Mouse (Mus musculus): ENCODE measurements at regions not wholly inside any gene's neighbourhood (a gene's known extent, or its start where the extent isn't known, plus 50 kb on each side); places are given as distances from the start of the nearest gene placed in this dataset.

DNA sequence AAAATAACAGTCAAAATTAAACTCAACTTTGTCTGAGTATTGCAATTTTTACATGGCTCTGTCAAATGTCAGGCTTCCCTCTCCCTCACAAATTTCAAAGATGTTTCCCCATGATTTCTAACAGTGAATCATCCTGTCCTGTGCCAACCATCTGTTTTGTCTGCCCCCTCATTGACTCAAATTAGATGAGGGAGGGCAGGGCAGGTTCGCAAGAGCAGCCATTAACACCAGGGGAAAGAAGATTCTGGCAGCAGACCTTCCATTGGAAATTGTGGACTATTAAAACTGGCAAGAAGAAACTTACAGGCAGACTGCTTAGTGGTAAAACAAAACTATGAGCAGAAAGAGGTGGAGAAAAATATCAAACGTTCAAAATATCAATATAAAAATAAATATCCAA is 1277.0 kb upstream of the Zeb2 start:
- Histone ChIP-seq H3K9me3 (no peaks in the 10 kb centered on the region), H3K4me2 (replicated peaks) (no peak overlapping the region), H3K36me3 (no peaks in the 10 kb centered on the region), H3K4me1 (no peaks in the 10 kb centered on the region), H3K4me3 (no peak overlapping the region), H3K27me3 (replicated peaks) (no peaks in the 10 kb centered on the region), H3K9ac (no peak overlapping the region), H3K27ac (no peak overlapping the region)
- ATAC-seq (ENCODE audit: low FRiP score, low read depth): no peak
- whole genome bisulfite sequencing: 87% methylated on average over 2 of the region's 2 CpGs

DNA sequence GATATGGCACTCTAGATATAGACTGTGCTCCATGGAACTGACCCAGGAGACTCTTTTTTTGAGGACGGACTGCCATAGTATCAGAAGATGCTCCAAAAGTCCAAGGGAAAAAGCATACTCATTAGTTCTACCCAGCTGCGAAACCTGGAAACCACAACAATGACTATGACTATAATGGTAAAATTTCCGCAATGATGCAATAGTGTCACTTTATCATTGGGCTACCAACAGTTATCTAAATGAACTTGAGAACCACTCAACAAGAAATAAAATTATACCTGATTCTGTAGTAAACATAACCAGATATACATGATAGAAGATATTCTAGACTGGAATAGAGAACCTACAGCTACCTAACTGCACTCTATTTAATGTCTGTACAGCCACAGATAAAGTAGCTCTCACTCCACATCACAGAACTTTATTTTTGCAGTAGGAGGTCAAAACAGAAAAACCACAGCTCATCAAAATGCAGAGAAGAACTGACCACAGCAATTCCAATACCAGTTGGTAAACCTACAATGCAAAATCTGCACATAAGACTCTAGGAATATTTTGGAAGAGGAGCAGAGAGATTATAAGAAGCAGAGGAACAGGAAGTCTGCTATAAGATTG is 1255.8 kb upstream of the Zeb2 start:
- H3K4me1 ChIP-seq: no peaks in the 10 kb centered on the region
- H3K4me2 ChIP-seq (replicated peaks): no peak overlapping the region
- no peaks in the 10 kb centered on the region for H3K27me3 ChIP-seq (replicated peaks)
- no peak overlapping the region for H3K27ac ChIP-seq
- ATAC-seq (ENCODE audit: low FRiP score, low read depth): no peak
- 92% methylated on average over 3 of the region's 3 CpGs for WGBS
- no peak overlapping the region for H3K9ac ChIP-seq
- H3K9me3 ChIP-seq: no peaks in the 10 kb centered on the region
- H3K4me3 ChIP-seq: no peak overlapping the region
- H3K36me3 ChIP-seq: no peaks in the 10 kb centered on the region

DNA sequence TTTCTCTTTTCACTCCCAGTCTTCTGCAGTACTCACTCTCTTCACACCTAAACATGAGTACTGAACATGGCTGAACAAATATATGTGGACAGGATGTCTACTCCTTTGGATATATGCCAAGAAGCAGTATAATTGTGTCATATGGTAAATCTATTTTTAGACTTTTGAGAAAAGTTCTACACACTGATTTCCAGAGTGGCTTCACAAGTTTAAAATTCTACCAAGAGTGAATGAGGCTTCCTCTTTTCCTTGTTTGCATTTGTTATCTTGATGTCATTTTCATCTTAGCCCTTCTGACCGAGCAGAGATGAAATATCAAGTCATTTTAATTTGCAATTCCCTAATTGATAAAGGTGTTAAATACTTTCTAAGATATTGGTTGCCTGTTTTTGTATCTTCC is 1254.6 kb upstream of the Zeb2 start:
- Histone ChIP-seq H3K27ac (no peak overlapping the region), H3K4me1 (no peaks in the 10 kb centered on the region), H3K36me3 (no peaks in the 10 kb centered on the region), H3K4me2 (replicated peaks) (no peak overlapping the region), H3K27me3 (replicated peaks) (no peaks in the 10 kb centered on the region), H3K9me3 (no peaks in the 10 kb centered on the region), H3K9ac (no peak overlapping the region), H3K4me3 (no peak overlapping the region)
- WGBS: 90% methylated on average over 1 of the region's 1 CpGs
- no peak for ATAC-seq (ENCODE audit: low FRiP score, low read depth)

- WGBS: 89% methylated on average over 5 of the region's 5 CpGs
- Histone ChIP-seq H3K27ac (no peak overlapping the region), H3K36me3 (no peaks in the 10 kb centered on the region), H3K4me2 (replicated peaks) (no peak overlapping the region), H3K9me3 (no peaks in the 10 kb centered on the region), H3K27me3 (replicated peaks) (no peaks in the 10 kb centered on the region), H3K9ac (no peak overlapping the region), H3K4me1 (no peaks in the 10 kb centered on the region), H3K4me3 (no peak overlapping the region)
- ATAC-seq (ENCODE audit: low FRiP score, low read depth): no peak
Observed at GRCm38 (mm10) chr2:46370949-46371348, 1253.8 kb upstream of the Zeb2 start.

GRCm38 (mm10) chr2:46368882-46369281 is 1251.7 kb upstream of the Zeb2 start:
- 98% methylated on average over 4 of the region's 4 CpGs for WGBS
- H3K27ac ChIP-seq: no peak overlapping the region
- H3K27me3 ChIP-seq (replicated peaks): no peaks in the 10 kb centered on the region
- no peaks in the 10 kb centered on the region for H3K9me3 ChIP-seq
- H3K4me1 ChIP-seq: no peaks in the 10 kb centered on the region
- H3K9ac ChIP-seq: no peak overlapping the region
- no peaks in the 10 kb centered on the region for H3K36me3 ChIP-seq
- no peak overlapping the region for H3K4me2 ChIP-seq (replicated peaks)
- no peak for ATAC-seq (ENCODE audit: low FRiP score, low read depth)
- no peak overlapping the region for H3K4me3 ChIP-seq

DNA sequence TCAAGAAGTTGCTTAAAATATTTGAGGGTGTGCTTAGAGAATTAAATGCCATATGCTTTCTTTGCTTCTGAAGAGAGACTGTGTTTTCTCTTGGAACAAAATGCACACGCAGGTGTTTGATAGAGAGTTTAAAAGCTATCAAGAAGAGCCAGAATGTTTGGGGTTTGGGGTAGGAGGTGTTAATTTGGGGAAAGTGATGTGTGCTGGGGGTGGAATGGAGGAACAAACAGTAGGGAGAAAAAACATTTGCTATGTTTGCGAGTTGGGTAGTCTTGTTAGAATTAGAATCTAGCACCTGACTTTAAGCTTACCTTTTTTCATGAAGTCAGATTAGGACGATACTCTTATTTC is 1248.9 kb upstream of the Zeb2 start:
- Histone ChIP-seq H3K27ac (no peak overlapping the region), H3K4me2 (replicated peaks) (no peak overlapping the region), H3K36me3 (no peaks in the 10 kb centered on the region), H3K4me3 (no peak overlapping the region), H3K9me3 (no peaks in the 10 kb centered on the region), H3K4me1 (no peaks in the 10 kb centered on the region), H3K9ac (no peak overlapping the region), H3K27me3 (replicated peaks) (no peaks in the 10 kb centered on the region)
- 89% methylated on average over 3 of the region's 3 CpGs for whole genome bisulfite sequencing
- ATAC-seq (ENCODE audit: low FRiP score, low read depth): no peak

GRCm38 (mm10) chr2:46365428-46366134 is 1248.4 kb upstream of the Zeb2 start:
- no peak overlapping the region for H3K9ac ChIP-seq
- no peaks in the 10 kb centered on the region for H3K4me1 ChIP-seq
- no peaks in the 10 kb centered on the region for H3K36me3 ChIP-seq
- no peak overlapping the region for H3K4me2 ChIP-seq (replicated peaks)
- H3K27ac ChIP-seq: no peak overlapping the region
- no peaks in the 10 kb centered on the region for H3K27me3 ChIP-seq (replicated peaks)
- ATAC-seq (ENCODE audit: low FRiP score, low read depth): no peak
- no peaks in the 10 kb centered on the region for H3K9me3 ChIP-seq
- 85% methylated on average over 4 of the region's 4 CpGs for WGBS
- H3K4me3 ChIP-seq: no peak overlapping the region

DNA sequence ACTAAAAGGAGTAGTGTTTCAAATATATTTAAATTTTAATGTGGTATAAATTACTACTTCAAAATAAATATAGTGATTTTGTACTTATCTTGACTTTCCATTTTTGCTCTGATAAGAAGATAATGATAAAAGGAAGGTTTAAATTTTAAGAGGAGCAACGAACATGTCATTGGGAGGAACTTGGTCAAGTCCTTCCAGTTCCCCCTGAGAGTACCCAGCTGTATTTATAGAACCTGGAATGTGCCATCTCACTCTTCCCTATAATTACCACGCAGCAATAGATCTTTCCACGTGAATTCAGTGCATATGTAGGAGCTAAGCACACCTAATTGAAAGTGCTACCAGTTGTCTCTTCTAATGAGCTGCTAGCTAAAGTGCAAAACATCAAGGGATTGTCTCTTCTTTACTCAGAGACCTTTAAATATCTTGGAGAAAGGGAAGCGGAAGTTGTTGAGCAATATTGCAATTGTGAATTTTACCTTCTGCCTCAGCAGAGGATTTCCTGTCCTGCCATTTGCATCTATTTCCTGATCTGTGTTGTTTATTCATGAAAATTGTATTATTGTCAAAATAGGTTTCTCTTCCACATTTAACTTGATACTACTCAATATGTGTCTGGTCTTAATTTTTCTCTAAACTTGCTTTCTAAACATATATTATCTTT is 1243.0 kb upstream of the Zeb2 start:
- H3K4me1 ChIP-seq: no peaks in the 10 kb centered on the region
- H3K27ac ChIP-seq: no peak overlapping the region
- no peak overlapping the region for H3K4me2 ChIP-seq (replicated peaks)
- no peaks in the 10 kb centered on the region for H3K9me3 ChIP-seq
- no peaks in the 10 kb centered on the region for H3K27me3 ChIP-seq (replicated peaks)
- no peak overlapping the region for H3K4me3 ChIP-seq
- no peaks in the 10 kb centered on the region for H3K36me3 ChIP-seq
- no peak overlapping the region for H3K9ac ChIP-seq
- no peak for ATAC-seq (ENCODE audit: low FRiP score, low read depth)
- 72% methylated on average over 4 of the region's 4 CpGs for WGBS

GRCm38 (mm10) chr2:46358225-46358624 is 1241.0 kb upstream of the Zeb2 start:
- H3K27me3 ChIP-seq (replicated peaks): no peaks in the 10 kb centered on the region

GRCm38 (mm10) chr2:46356651-46357050 is 1239.5 kb upstream of the Zeb2 start:
- no peaks in the 10 kb centered on the region for H3K27me3 ChIP-seq (replicated peaks)
- WGBS: 91% methylated on average over 3 of the region's 3 CpGs
- no peak overlapping the region for H3K9ac ChIP-seq
- no peak for ATAC-seq (ENCODE audit: low FRiP score, low read depth)
- no peak overlapping the region for H3K27ac ChIP-seq
- H3K4me3 ChIP-seq: no peak overlapping the region
- no peaks in the 10 kb centered on the region for H3K9me3 ChIP-seq
- no peaks in the 10 kb centered on the region for H3K4me1 ChIP-seq
- H3K4me2 ChIP-seq (replicated peaks): no peak overlapping the region
- H3K36me3 ChIP-seq: no peaks in the 10 kb centered on the region

More at GRCm38 (mm10) chr2:46358225-46358624, 1241.0 kb upstream of the Zeb2 start:
- ATAC-seq (ENCODE audit: low FRiP score, low read depth): no peak
- H3K36me3 ChIP-seq: no peaks in the 10 kb centered on the region
- H3K4me3 ChIP-seq: no peak overlapping the region
- WGBS: 86% methylated on average over 3 of the region's 3 CpGs
- H3K4me1 ChIP-seq: no peaks in the 10 kb centered on the region
- no peak overlapping the region for H3K9ac ChIP-seq
- H3K9me3 ChIP-seq: no peaks in the 10 kb centered on the region
- H3K4me2 ChIP-seq (replicated peaks): no peak overlapping the region
- H3K27ac ChIP-seq: no peak overlapping the region

GRCm38 (mm10) chr2:46340694-46341093 is 1223.5 kb upstream of the Zeb2 start:
- Histone ChIP-seq H3K27me3 (replicated peaks) (no peaks in the 10 kb centered on the region), H3K27ac (no peak overlapping the region)

DNA sequence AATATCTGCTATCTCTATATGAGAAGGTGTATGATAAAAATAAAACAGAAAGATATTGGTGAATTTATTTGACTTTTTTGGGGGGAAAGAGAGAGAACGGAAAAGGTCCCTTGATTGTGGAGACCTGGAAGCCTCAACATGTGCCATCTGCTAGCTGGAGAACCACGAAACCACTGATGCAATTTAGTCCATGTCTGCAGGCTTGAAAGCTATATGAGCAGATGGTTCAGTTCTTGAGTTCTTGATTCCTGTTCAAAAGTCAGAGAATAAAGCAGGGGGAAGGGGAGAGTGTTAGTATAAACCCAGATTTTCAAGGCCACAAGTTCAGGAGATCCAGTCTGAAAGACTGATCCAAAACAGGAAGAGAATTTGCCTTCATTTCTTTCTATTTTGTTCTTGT is 1199.5 kb upstream of the Zeb2 start:
- Histone ChIP-seq H3K9ac (no peak overlapping the region), H3K27me3 (replicated peaks) (no peaks in the 10 kb centered on the region), H3K4me3 (no peak overlapping the region), H3K9me3 (no peaks in the 10 kb centered on the region), H3K4me1 (no peaks in the 10 kb centered on the region), H3K36me3 (no peaks in the 10 kb centered on the region), H3K4me2 (replicated peaks) (no peak overlapping the region), H3K27ac (no peak overlapping the region)
- ATAC-seq (ENCODE audit: low FRiP score, low read depth): no peak
- 85% methylated on average over 2 of the region's 2 CpGs for WGBS

More at GRCm38 (mm10) chr2:46340694-46341093, 1223.5 kb upstream of the Zeb2 start:
- 90% methylated on average over 4 of the region's 4 CpGs for WGBS
- no peaks in the 10 kb centered on the region for H3K36me3 ChIP-seq
- H3K4me3 ChIP-seq: no peak overlapping the region
- H3K4me2 ChIP-seq (replicated peaks): no peak overlapping the region
- H3K9ac ChIP-seq: no peak overlapping the region
- no peaks in the 10 kb centered on the region for H3K9me3 ChIP-seq
- ATAC-seq (ENCODE audit: low FRiP score, low read depth): no peak
- H3K4me1 ChIP-seq: no peaks in the 10 kb centered on the region

GRCm38 (mm10) chr2:46315243-46315642 is 1198.0 kb upstream of the Zeb2 start:
- H3K4me2 ChIP-seq (replicated peaks): no peak overlapping the region
- no peaks in the 10 kb centered on the region for H3K4me1 ChIP-seq

More at GRCm38 (mm10) chr2:46315243-46315642, 1198.0 kb upstream of the Zeb2 start:
- 88% methylated on average over 3 of the region's 3 CpGs for WGBS
- Histone ChIP-seq H3K9me3 (no peaks in the 10 kb centered on the region), H3K9ac (no peak overlapping the region), H3K4me3 (no peak overlapping the region), H3K27me3 (replicated peaks) (no peaks in the 10 kb centered on the region), H3K36me3 (no peaks in the 10 kb centered on the region), H3K27ac (no peak overlapping the region)
- no peak for ATAC-seq (ENCODE audit: low FRiP score, low read depth)

Data from neural tube, embryonic 12.5 days (tissue).